Mouse (Mus musculus) midbrain, embryonic 16.5 days (tissue): ENCODE data around the gene Phlda2. TPM values are rescaled to one million over a fixed set of nuclear protein-coding genes. Genes with fewer than 3 reads are reported as not detected.
"Not testable (repeated sequence)": the region's sequence is repeated elsewhere in the genome, so short reads cannot be mapped to it uniquely, and the experiment has no call there.

Experiments used
- ATAC-seq: fragments of 200-750 bp; cut with Nextera tagmentation; 2 replicates; pipeline ENCODE4 v1.8.0; 2017; ENCODE audit warnings: moderate TSS enrichment
- H3K27ac ChIP-seq: fragments of 300-500 bp; sonication (generic); 2 replicates; pipeline ENCODE4 v1.5.1; 2014; ENCODE audit warnings: mild to moderate bottlenecking, low read length, mixed read lengths
- H3K27me3 ChIP-seq: fragments of 300-500 bp; sonication (generic); 2 replicates; pipeline ENCODE4 v1.6.1; 2014; ENCODE audit warnings: low read depth, low read length, mixed read lengths; ENCODE audit not compliant: control insufficient read depth, insufficient read depth
- H3K36me3 ChIP-seq: fragments of 300-500 bp; sonication (generic); 2 replicates; pipeline ENCODE4 v1.6.1; 2014; ENCODE audit warnings: mild to moderate bottlenecking, low read length, moderate library complexity, mixed read lengths; ENCODE audit not compliant: control insufficient read depth, insufficient read depth
- H3K4me1 ChIP-seq: fragments of 300-500 bp; sonication (generic); 2 replicates; pipeline ENCODE4 v1.6.1; 2014; ENCODE audit warnings: mild to moderate bottlenecking, low read length, mixed read lengths; ENCODE audit not compliant: control insufficient read depth, insufficient read depth
- H3K4me2 ChIP-seq: fragments of 300-500 bp; sonication (generic); 2 replicates; pipeline ENCODE4 v1.6.1; 2014; ENCODE audit warnings: mild to moderate bottlenecking, low read length, mixed read lengths
- H3K4me3 ChIP-seq: fragments of 300-500 bp; sonication (generic); 2 replicates; pipeline ENCODE4 v1.5.1; 2014; ENCODE audit warnings: low read depth, mild to moderate bottlenecking, low read length, moderate library complexity, mixed read lengths
- H3K9ac ChIP-seq: fragments of 300-500 bp; sonication (generic); 2 replicates; pipeline ENCODE4 v1.6.1; 2014; ENCODE audit warnings: low read depth, low read length, mixed read lengths
- H3K9me3 ChIP-seq: fragments of 300-500 bp; sonication (generic); replicated peaks from 2 replicates; pipeline ENCODE4 v1.6.1; 2014; ENCODE audit warnings: mild to moderate bottlenecking, low read length, mixed read lengths; ENCODE audit not compliant: control insufficient read depth, poor library complexity, severe bottlenecking
- WGBS: fragments of 180-500 bp; shearing (Covaris S2); extraction: QIAGEN DNeasy Blood & Tissue Kit; methylation state at CpG from one replicate; pipeline ENCODE4 v1.1.7; 2014; 5-methylcytosine and 5-hydroxymethylcytosine counted together
- polyA plus RNA-seq: library from polyadenylated mRNA; unstranded; fragments of >200 nt; fragmentation: Nextera tagmentation; extraction: Ambion mirVana; gene quantifications from 2 replicates; pipeline ENCODE4 v1.2.1, GENCODE M21; 2015

The Phlda2 gene
- 0.93 TPM in 1 of 2 replicates, not detected in the other for polyA plus RNA-seq

GRCm38 (mm10) chr7:143502418-143503200 is at the start of gene Phlda2:
Gene Phlda2, minus strand, starts transcription at chr7:143503150.
- Histone ChIP-seq H3K27ac (no peak within 1 kb of the TSS), H3K9ac (peak within 1 kb of the TSS; percentile 44; the same call in 1 of the 2 replicates), H3K9me3 (no peaks in the 10 kb centered on the region), H3K4me2 (peak within 1 kb of the TSS; percentile 64), H3K4me3 (peak within 1 kb of the TSS; percentile 41), H3K36me3 (no peaks in the 10 kb centered on the region), H3K27me3 (peaks cover 50% of the 10 kb centered on the region), H3K4me1 (peaks cover 11% of the 10 kb centered on the region)
- no peak for ATAC-seq
- WGBS = 4% methylated on average over 51 of the region's 51 CpGs

- Histone ChIP-seq H3K4me3 (peak overlapping the region; percentile 96), H3K36me3 (peaks cover 3% of the 10 kb centered on the region; the same call in 1 of the 2 replicates), H3K9ac (peak overlapping the region; percentile 76), H3K4me2 (peak overlapping the region; percentile 86), H3K4me1 (peaks cover 28% of the 10 kb centered on the region), H3K27ac (peak overlapping the region; percentile 77), H3K9me3 (no peaks in the 10 kb centered on the region), H3K27me3 (no peaks in the 10 kb centered on the region)
- WGBS = 40% methylated on average over 2 of the region's 2 CpGs
- peak; percentile 12; the same call in 1 of the 2 replicates for ATAC-seq
Observed at GRCm38 (mm10) chr7:143549588-143550220, 46.8 kb upstream of the Phlda2 start.

- WGBS = 0% methylated on average over 34 of the region's 43 CpGs
- peak within 1 kb of the TSS; percentile 92 for H3K9ac ChIP-seq
- no peaks in the 10 kb centered on the region for H3K27me3 ChIP-seq
- H3K4me3 ChIP-seq = peak within 1 kb of the TSS; percentile 96
- H3K4me2 ChIP-seq = peak within 1 kb of the TSS; percentile 88
- ATAC-seq = peak; percentile 99
- H3K36me3 ChIP-seq = 0 out of 2 replicates have a peak, but pooled peaks cover 3% of the 10 kb centered on the region
- H3K4me1 ChIP-seq = peaks cover 28% of the 10 kb centered on the region
- H3K9me3 ChIP-seq = no peaks in the 10 kb centered on the region
- H3K27ac ChIP-seq = peak within 1 kb of the TSS; percentile 85
Observed at GRCm38 (mm10) chr7:143548976-143549457, 46.1 kb upstream of the Phlda2 start, which contains the start of gene Nap1l4. Gene Nap1l4, minus strand, starts transcription at chr7:143549106.

GRCm38 (mm10) chr7:143548231-143548961 is 45.4 kb upstream of the Phlda2 start:
- peak; percentile 83 for ATAC-seq
- H3K27me3 ChIP-seq = no peaks in the 10 kb centered on the region
- H3K9me3 ChIP-seq = no peaks in the 10 kb centered on the region
- H3K9ac ChIP-seq = peak overlapping the region; percentile 92
- peak overlapping the region; percentile 88 for H3K4me2 ChIP-seq
- peak overlapping the region; percentile 85 for H3K27ac ChIP-seq
- peak overlapping the region; percentile 96 for H3K4me3 ChIP-seq
- 0 out of 2 replicates have a peak, but pooled peaks cover 3% of the 10 kb centered on the region for H3K36me3 ChIP-seq
- WGBS = 0% methylated on average over 39 of the region's 63 CpGs
- H3K4me1 ChIP-seq = peaks cover 30% of the 10 kb centered on the region

- H3K4me1 ChIP-seq = peaks cover 32% of the 10 kb centered on the region
- H3K4me3 ChIP-seq = no peak overlapping the region
- no peak overlapping the region for H3K27ac ChIP-seq
- no peak for ATAC-seq
- WGBS = 74% methylated on average over 2 of the region's 2 CpGs
- H3K4me2 ChIP-seq = no peak overlapping the region
- H3K36me3 ChIP-seq = 0 out of 2 replicates have a peak, but pooled peaks cover 3% of the 10 kb centered on the region
- H3K9me3 ChIP-seq = no peaks in the 10 kb centered on the region
- no peaks in the 10 kb centered on the region for H3K27me3 ChIP-seq
- H3K9ac ChIP-seq = 0 out of 2 replicates have a peak overlapping the region, but pooled peaks have one; percentile 25
Observed at GRCm38 (mm10) chr7:143546554-143546953, 43.6 kb upstream of the Phlda2 start.

- Histone ChIP-seq H3K27ac (no peak overlapping the region), H3K4me2 (no peak overlapping the region), H3K9ac (no peak overlapping the region), H3K4me3 (no peak overlapping the region), H3K9me3 (no peaks in the 10 kb centered on the region), H3K27me3 (no peaks in the 10 kb centered on the region), H3K4me1 (peaks cover 28% of the 10 kb centered on the region), H3K36me3 (0 out of 2 replicates have a peak, but pooled peaks cover 3% of the 10 kb centered on the region)
- WGBS = 95% methylated on average over 2 of the region's 2 CpGs
- no peak for ATAC-seq
Observed at GRCm38 (mm10) chr7:143544368-143544767, 41.4 kb upstream of the Phlda2 start.

GRCm38 (mm10) chr7:143538671-143539070 is 35.7 kb upstream of the Phlda2 start:
- H3K9ac ChIP-seq = no peak overlapping the region
- no peaks in the 10 kb centered on the region for H3K27me3 ChIP-seq
- no peak overlapping the region for H3K27ac ChIP-seq
- no peaks in the 10 kb centered on the region for H3K9me3 ChIP-seq
- 0 out of 2 replicates have a peak, but pooled peaks cover 2% of the 10 kb centered on the region for H3K4me1 ChIP-seq
- no peak overlapping the region for H3K4me2 ChIP-seq
- peaks cover 29% of the 10 kb centered on the region for H3K36me3 ChIP-seq
- 81% methylated on average over 1 of the region's 1 CpGs for WGBS
- H3K4me3 ChIP-seq = no peak overlapping the region
- no peak for ATAC-seq

GRCm38 (mm10) chr7:143538229-143538628 is 35.3 kb upstream of the Phlda2 start:
- not testable (repeated sequence) for ATAC-seq, H3K4me2 ChIP-seq, H3K27me3 ChIP-seq, H3K9me3 ChIP-seq, H3K27ac ChIP-seq, H3K4me1 ChIP-seq, H3K9ac ChIP-seq, H3K4me3 ChIP-seq
- peaks cover 29% of the 10 kb centered on the region for H3K36me3 ChIP-seq
- WGBS = 89% methylated on average over 6 of the region's 6 CpGs
